In genomic region chr9:49087317-49087716, GRCm38 (mm10) we compare ENCODE assay signal across 17 mouse cellular contexts. TPM values are rescaled to one million over a fixed set of nuclear protein-coding genes. Genes with fewer than 3 reads are reported as not detected.
A peak's percentile ranks its signal among the peaks of the same experiment; 100 is the strongest.
DNase-seq lines count a peak whose midpoint lies in the region; ATAC-seq and TF ChIP-seq lines count a peak whose summit lies in the region.
"Had no signal": no experiment of that assay in that cellular context is flagged by ENCODE, and none has a peak within 500 bp of the region (broad histone marks: within the 10 kb centered on the region; RNA-seq: fewer than 3 reads in every experiment).

No protein-coding gene starts in this region.

- no peak for ATAC-seq in hindbrain, embryonic 16.5 days
- ATAC-seq in midbrain, embryonic 11.5 days (ENCODE audit: low FRiP score) = peak; percentile 62
- ATAC-seq in midbrain, embryonic 16.5 days = no peak
- ATAC-seq in embryonic facial prominence, embryonic 11.5 days (replicated peaks; ENCODE audit: insufficient number of reproducible peaks, low FRiP score, low TSS enrichment, low read depth) = 0 out of 2 replicates have a peak, but pooled peaks have one; percentile 18
- no peak for ATAC-seq in stomach, postnatal 0 days (ENCODE audit: low FRiP score, low TSS enrichment)
- ATAC-seq: liver, postnatal 0 days had no signal

- no peak overlapping the region for H3K4me2 ChIP-seq in hindbrain, embryonic 16.5 days (ENCODE audit: low read length)
- no peak overlapping the region for H3K4me2 ChIP-seq in midbrain, embryonic 11.5 days
- no peak overlapping the region for H3K4me2 ChIP-seq in midbrain, embryonic 16.5 days (ENCODE audit: low read length)
- H3K4me2 ChIP-seq in embryonic facial prominence, embryonic 11.5 days (ENCODE audit: low read depth, low read length) = no peak overlapping the region
- H3K4me2 ChIP-seq in stomach, postnatal 0 days (replicated peaks; ENCODE audit: low read depth) = no peak overlapping the region
- H3K4me2 ChIP-seq: hindbrain, embryonic 15.5 days; limb, embryonic 15.5 days had no signal

- no peak overlapping the region for H3K4me3 ChIP-seq in hindbrain, embryonic 10.5 days
- no peak overlapping the region for H3K4me3 ChIP-seq in hindbrain, embryonic 16.5 days (ENCODE audit: low read length)
- no peak overlapping the region for H3K4me3 ChIP-seq in midbrain, embryonic 11.5 days (ENCODE audit: low read depth, low read length)
- no peak overlapping the region for H3K4me3 ChIP-seq in midbrain, embryonic 16.5 days (ENCODE audit: low read depth, low read length)
- H3K4me3 ChIP-seq in embryonic facial prominence, embryonic 11.5 days (ENCODE audit: low read depth, low read length) = no peak overlapping the region
- no peak overlapping the region for H3K4me3 ChIP-seq in stomach, postnatal 0 days (ENCODE audit: low read depth, low read length)
- H3K4me3 ChIP-seq: hindbrain, embryonic 15.5 days; limb, embryonic 15.5 days had no signal

- no peaks in the 10 kb centered on the region for H3K36me3 ChIP-seq in hindbrain, embryonic 10.5 days
- no peaks in the 10 kb centered on the region for H3K36me3 ChIP-seq in hindbrain, embryonic 16.5 days (ENCODE audit: control insufficient read depth, insufficient read depth, low read length)
- H3K36me3 ChIP-seq in midbrain, embryonic 11.5 days (ENCODE audit: control insufficient read depth, insufficient read depth, low read length) = no peaks in the 10 kb centered on the region
- H3K36me3 ChIP-seq in midbrain, embryonic 16.5 days (ENCODE audit: control insufficient read depth, insufficient read depth, low read length) = no peaks in the 10 kb centered on the region
- H3K36me3 ChIP-seq in embryonic facial prominence, embryonic 11.5 days (replicated peaks; ENCODE audit: control insufficient read depth, insufficient read depth, low read depth, low read length) = no peaks in the 10 kb centered on the region
- no peaks in the 10 kb centered on the region for H3K36me3 ChIP-seq in stomach, postnatal 0 days (ENCODE audit: control insufficient read depth, insufficient read depth, low read length)
- H3K36me3 ChIP-seq: hindbrain, embryonic 15.5 days; limb, embryonic 15.5 days had no signal

- H3K27me3 ChIP-seq in hindbrain, embryonic 10.5 days (ENCODE audit: insufficient read depth, poor library complexity, severe bottlenecking) = no peaks in the 10 kb centered on the region
- no peaks in the 10 kb centered on the region for H3K27me3 ChIP-seq in hindbrain, embryonic 16.5 days (replicated peaks; ENCODE audit: control insufficient read depth, insufficient read depth, low read length)
- no peaks in the 10 kb centered on the region for H3K27me3 ChIP-seq in midbrain, embryonic 11.5 days (ENCODE audit: control insufficient read depth, insufficient read depth, low read length)
- no peaks in the 10 kb centered on the region for H3K27me3 ChIP-seq in midbrain, embryonic 16.5 days (ENCODE audit: control insufficient read depth, insufficient read depth, low read depth, low read length)
- H3K27me3 ChIP-seq in embryonic facial prominence, embryonic 11.5 days (ENCODE audit: control insufficient read depth, insufficient read depth, low read length) = no peaks in the 10 kb centered on the region
- no peaks in the 10 kb centered on the region for H3K27me3 ChIP-seq in stomach, postnatal 0 days (ENCODE audit: control insufficient read depth, insufficient read depth, low read length)
- H3K27me3 ChIP-seq: hindbrain, embryonic 15.5 days; limb, embryonic 15.5 days had no signal

- peak; percentile 47 for DNase-seq in hindbrain, embryonic 10.5 days (ENCODE audit: low spot score)
- peak; percentile 87 for DNase-seq in midbrain, embryonic 11.5 days (ENCODE audit: low spot score, missing footprints)
- DNase-seq in embryonic facial prominence, embryonic 11.5 days (ENCODE audit: low spot score) = peak; percentile 39
- peak; percentile 94 for DNase-seq in retina, postnatal 1 day
- DNase-seq in adrenal gland, adult 8-10 months = no peak
- no peak for DNase-seq in stomach, postnatal 0 days (ENCODE audit: low spot score)
- DNase-seq: adrenal gland, postnatal 10 days; B cell, adult 2 months; cerebellum, adult 2 months; kidney, adult 9 months; liver, postnatal 0 days had no signal

- peaks cover 12% of the 10 kb centered on the region for H3K4me1 ChIP-seq in hindbrain, embryonic 10.5 days (replicated peaks)
- no peaks in the 10 kb centered on the region for H3K4me1 ChIP-seq in hindbrain, embryonic 16.5 days (ENCODE audit: control insufficient read depth, insufficient read depth, low read depth, low read length)
- H3K4me1 ChIP-seq in midbrain, embryonic 11.5 days (ENCODE audit: control insufficient read depth, insufficient read depth, low read length) = peaks cover 5% of the 10 kb centered on the region
- H3K4me1 ChIP-seq in midbrain, embryonic 16.5 days (ENCODE audit: control insufficient read depth, insufficient read depth, low read length) = no peaks in the 10 kb centered on the region
- H3K4me1 ChIP-seq in embryonic facial prominence, embryonic 11.5 days (ENCODE audit: control insufficient read depth, insufficient read depth, low read length) = no peaks in the 10 kb centered on the region
- H3K4me1 ChIP-seq in stomach, postnatal 0 days (replicated peaks; ENCODE audit: control insufficient read depth, insufficient read depth) = no peaks in the 10 kb centered on the region
- H3K4me1 ChIP-seq: hindbrain, embryonic 15.5 days; limb, embryonic 15.5 days had no signal

- no peaks in the 10 kb centered on the region for H3K9me3 ChIP-seq in hindbrain, embryonic 10.5 days
- H3K9me3 ChIP-seq in hindbrain, embryonic 16.5 days (ENCODE audit: control insufficient read depth, low read length) = no peaks in the 10 kb centered on the region
- no peaks in the 10 kb centered on the region for H3K9me3 ChIP-seq in midbrain, embryonic 11.5 days (ENCODE audit: control insufficient read depth, low read length)
- no peaks in the 10 kb centered on the region for H3K9me3 ChIP-seq in midbrain, embryonic 16.5 days (replicated peaks; ENCODE audit: control insufficient read depth, low read length, poor library complexity, severe bottlenecking)
- H3K9me3 ChIP-seq in embryonic facial prominence, embryonic 11.5 days (replicated peaks; ENCODE audit: control insufficient read depth, low read length) = no peaks in the 10 kb centered on the region
- no peaks in the 10 kb centered on the region for H3K9me3 ChIP-seq in stomach, postnatal 0 days (ENCODE audit: control insufficient read depth, low read length)
- H3K9me3 ChIP-seq: hindbrain, embryonic 15.5 days; limb, embryonic 15.5 days had no signal

- TF ChIP-seq EP300 in stomach, postnatal 0 days (optimal IDR thresholded peaks at IDR 0.05) = no peak

- no peak overlapping the region for H3K9ac ChIP-seq in hindbrain, embryonic 16.5 days (ENCODE audit: low read depth, low read length)
- no peak overlapping the region for H3K9ac ChIP-seq in midbrain, embryonic 11.5 days (ENCODE audit: low read length)
- no peak overlapping the region for H3K9ac ChIP-seq in midbrain, embryonic 16.5 days (ENCODE audit: low read depth, low read length)
- H3K9ac ChIP-seq in embryonic facial prominence, embryonic 11.5 days (replicated peaks; ENCODE audit: low read length) = no peak overlapping the region
- H3K9ac ChIP-seq in stomach, postnatal 0 days (ENCODE audit: low read length) = no peak overlapping the region
- H3K9ac ChIP-seq: hindbrain, embryonic 15.5 days; limb, embryonic 15.5 days; liver, postnatal 0 days had no signal

- WGBS in hindbrain, embryonic 10.5 days = 23% methylated on average over 11 of the region's 11 CpGs
- 20% methylated on average over 11 of the region's 11 CpGs for WGBS in hindbrain, embryonic 16.5 days
- WGBS in midbrain, embryonic 11.5 days = 25% methylated on average over 11 of the region's 11 CpGs
- 13% methylated on average over 11 of the region's 11 CpGs for WGBS in midbrain, embryonic 16.5 days
- 29% methylated on average over 11 of the region's 11 CpGs for WGBS in embryonic facial prominence, embryonic 11.5 days
- WGBS in stomach, postnatal 0 days = 70% methylated on average over 11 of the region's 11 CpGs

- peak overlapping the region; percentile 72 for H3K27ac ChIP-seq in hindbrain, embryonic 10.5 days
- no peak overlapping the region for H3K27ac ChIP-seq in hindbrain, embryonic 16.5 days (ENCODE audit: low read depth, low read length)
- no peak overlapping the region for H3K27ac ChIP-seq in midbrain, embryonic 11.5 days (ENCODE audit: low read depth, low read length)
- H3K27ac ChIP-seq in midbrain, embryonic 16.5 days (ENCODE audit: low read length) = no peak overlapping the region
- H3K27ac ChIP-seq in embryonic facial prominence, embryonic 11.5 days (replicated peaks; ENCODE audit: low read depth, low read length) = no peak overlapping the region
- no peak overlapping the region for H3K27ac ChIP-seq in stomach, postnatal 0 days (replicated peaks)
- H3K27ac ChIP-seq: hindbrain, embryonic 15.5 days; limb, embryonic 15.5 days had no signal

- no peak for TF ChIP-seq CTCF in stomach, postnatal 0 days (IDR thresholded peaks at IDR 0.05; ENCODE audit: low read depth)

RNA-seq across cellular contexts. Expression of gene Tmprss5, which starts 6.3 kb away (rescaled TPM):
- polyA plus RNA-seq in hindbrain, embryonic 10.5 days (2016; fragmentation: Nextera tagmentation; extraction: Ambion mirVana) = 0.57 and 0.81 TPM in 2 replicates
- polyA plus RNA-seq in hindbrain, embryonic 16.5 days (2015; fragmentation: Nextera tagmentation; extraction: Ambion mirVana) = 1.4 and 1.5 TPM in 2 replicates
- polyA plus RNA-seq in midbrain, embryonic 11.5 days (2014; fragmentation: Nextera tagmentation; extraction: Ambion mirVana) = 0.79 and 0.83 TPM in 2 replicates
- polyA plus RNA-seq in midbrain, embryonic 16.5 days (2015; fragmentation: Nextera tagmentation; extraction: Ambion mirVana) = 0.83 and 1.4 TPM in 2 replicates
- polyA plus RNA-seq in embryonic facial prominence, embryonic 11.5 days (2014; fragmentation: Nextera tagmentation; extraction: Ambion mirVana) = 0.21 and 0.93 TPM in 2 replicates
- total RNA-seq in adrenal gland, adult 8-10 months (2022) = 1 to 10 TPM in 2 of 4 experiments, under 1 TPM in 2; 0.42 to 1.1 (median 0.86) TPM
- 3.5 and 4.3 TPM in 2 replicates for polyA plus RNA-seq in stomach, postnatal 0 days (2015; fragmentation: Nextera tagmentation; extraction: Ambion mirVana)
- total RNA-seq: granulocyte monocyte progenitor cell, adult 5-6 weeks had no signal
- polyA plus RNA-seq: heart, embryonic 14.5 days; liver, postnatal 0 days had no signal

RNA-seq across cellular contexts. Expression of gene Zw10, which starts 31.9 kb away (rescaled TPM):
- polyA plus RNA-seq in hindbrain, embryonic 10.5 days (2016; fragmentation: Nextera tagmentation; extraction: Ambion mirVana) = 48.0 and 53.4 TPM in 2 replicates
- 22.9 and 24.3 TPM in 2 replicates for polyA plus RNA-seq in hindbrain, embryonic 16.5 days (2015; fragmentation: Nextera tagmentation; extraction: Ambion mirVana)
- polyA plus RNA-seq in midbrain, embryonic 11.5 days (2014; fragmentation: Nextera tagmentation; extraction: Ambion mirVana) = 56.1 and 62.7 TPM in 2 replicates
- polyA plus RNA-seq in midbrain, embryonic 16.5 days (2015; fragmentation: Nextera tagmentation; extraction: Ambion mirVana) = 26.4 and 27.2 TPM in 2 replicates
- 57.3 and 58.6 TPM in 2 replicates for polyA plus RNA-seq in embryonic facial prominence, embryonic 11.5 days (2014; fragmentation: Nextera tagmentation; extraction: Ambion mirVana)
- 10 to 100 TPM; 14.6 to 22.2 (median 19.4) TPM for total RNA-seq in adrenal gland, adult 8-10 months (2022)
- 14.1 and 15.1 TPM in 2 replicates for polyA plus RNA-seq in stomach, postnatal 0 days (2015; fragmentation: Nextera tagmentation; extraction: Ambion mirVana)

Comparison
In these comparisons a context has a peak if more than half of its experiments do, and no peak if none do; other contexts are left out.
1. ATAC-seq: peak in midbrain, embryonic 11.5 days (single experiment) and embryonic facial prominence, embryonic 11.5 days (single experiment); none in hindbrain, embryonic 16.5 days (single experiment), midbrain, embryonic 16.5 days (single experiment) and stomach, postnatal 0 days (single experiment).
2. DNase-seq: peak in hindbrain, embryonic 10.5 days (single experiment), midbrain, embryonic 11.5 days (single experiment), embryonic facial prominence, embryonic 11.5 days (single experiment) and retina, postnatal 1 day (single experiment); none in adrenal gland, adult 8-10 months (single experiment) and stomach, postnatal 0 days (single experiment).